Mouse (Mus musculus) myocyte (in vitro differentiated cells): Measurements from ENCODE around the gene Vps13c.

Experiments
- MYOG ChIP-seq, 3 experiments: IDR thresholded peaks; one replicate each; pipeline ENCODE4 v1.6.1; 2011; ENCODE audit warnings: control low read depth in 2 of 3, low read depth in 2 of 3, mild to moderate bottlenecking in 2 of 3; ENCODE audit not compliant: insufficient read length in 2 of 3, control insufficient read depth in 1 of 3, insufficient read depth in 1 of 3
- POLR2A ChIP-seq: IDR thresholded peaks from one replicate; pipeline ENCODE4 v1.6.1; 2011; ENCODE audit warnings: low read depth, mild to moderate bottlenecking, control low read depth, moderate library complexity; ENCODE audit not compliant: insufficient read length
- USF1 ChIP-seq: IDR thresholded peaks from one replicate; pipeline ENCODE4 v1.6.1; 2011; ENCODE audit warnings: low read depth, mild to moderate bottlenecking, control low read depth, moderate library complexity

GRCm38 (mm10) chr9:67961953-67962352 is 121.8 kb downstream of the Vps13c start:
- TF ChIP-seq POLR2A = no peak
- no peak for TF ChIP-seq USF1
- no peak for TF ChIP-seq MYOG (IDR thresholded peaks at IDR 0.05; ENCODE audit: control insufficient read depth in 1 of 3, insufficient read depth in 1 of 3, insufficient read length in 2 of 3, low read depth in 2 of 3)
